In the genomic region with DNA sequence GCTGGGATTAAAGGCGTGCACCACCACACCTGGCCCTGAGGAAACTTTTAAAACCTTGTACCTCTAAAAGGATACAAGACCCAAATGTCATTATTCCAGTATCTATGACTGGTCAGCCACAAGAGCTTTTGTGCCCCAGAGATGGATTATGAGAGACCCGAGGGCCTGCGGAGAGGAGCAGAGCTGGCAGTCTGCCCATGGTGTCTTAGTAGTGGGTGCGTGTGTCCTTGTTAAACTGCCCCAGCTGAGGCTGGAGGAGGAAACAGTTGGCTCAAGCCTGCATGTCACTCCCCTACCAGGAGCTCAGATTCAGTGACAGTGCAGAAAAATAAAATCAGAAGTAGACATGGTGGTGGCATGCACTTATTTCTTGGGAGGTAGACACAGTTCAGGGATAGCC, we compare ENCODE assay signal across 5 mouse cellular contexts.
"Had no signal": no experiment of that assay in that cellular context is flagged by ENCODE, and none has a peak within 500 bp of the region (broad histone marks: within the 10 kb centered on the region; RNA-seq: fewer than 3 reads in every experiment).

No protein-coding gene starts in this region.

- DNase-seq: kidney, adult 18-20 months; kidney, postnatal 10 days; kidney, postnatal 4 days; lung, adult 2 months; thymus, postnatal 36 days had no signal
